Mouse (Mus musculus) testis, adult 2 months (tissue): ENCODE results near the gene 4930568D16Rik. TPM values are rescaled to one million over a fixed set of nuclear protein-coding genes. Genes with fewer than 3 reads are reported as not detected.

Experiments used
- H3K27ac ChIP-seq: fragments of 200-500 bp; 2 replicates; pipeline ENCODE4 v1.5.1; 2012; ENCODE audit warnings: low read depth, low read length; ENCODE audit not compliant: control insufficient read depth, insufficient read depth
- H3K27me3 ChIP-seq: fragments of 200-500 bp; 2 replicates; pipeline ENCODE4 v1.6.1; 2012; ENCODE audit warnings: mild to moderate bottlenecking, low read length, moderate library complexity; ENCODE audit not compliant: control insufficient read depth, insufficient read depth
- H3K36me3 ChIP-seq: fragments of 200-500 bp; 2 replicates; pipeline ENCODE4 v1.6.1; 2012; ENCODE audit warnings: mild to moderate bottlenecking, low read length; ENCODE audit not compliant: control insufficient read depth, insufficient read depth
- H3K4me1 ChIP-seq: fragments of 200-500 bp; 2 replicates; pipeline ENCODE4 v1.6.1; 2012; ENCODE audit warnings: low read length; ENCODE audit not compliant: control insufficient read depth, insufficient read depth
- H3K4me3 ChIP-seq: fragments of 200-500 bp; 2 replicates; pipeline ENCODE4 v1.5.1; 2012; ENCODE audit warnings: low read depth, mild to moderate bottlenecking, low read length, moderate library complexity, mixed read lengths; ENCODE audit not compliant: control insufficient read depth
- CTCF ChIP-seq: fragments of 200-500 bp; IDR thresholded peaks from 2 replicates; pipeline ENCODE4 v1.5.1; 2012; ENCODE audit warnings: low read depth, mild to moderate bottlenecking, inconsistent platforms, low read length, moderate library complexity; ENCODE audit not compliant: control insufficient read depth, insufficient read depth, insufficient replicate concordance
- POLR2A ChIP-seq: fragments of 200-500 bp; IDR thresholded peaks from 2 replicates; pipeline ENCODE4 v1.6.1; 2012; ENCODE audit warnings: low read depth, mild to moderate bottlenecking, inconsistent platforms, low read length, moderate library complexity; ENCODE audit not compliant: control insufficient read depth
- polyA plus RNA-seq: library from polyadenylated mRNA; depleted of rRNA; stranded (reverse); fragments of >200 nt; gene quantifications from 2 replicates; pipeline ENCODE4 v1.2.3, GENCODE M21; 2012

Gene 4930568D16Rik
- polyA plus RNA-seq, 1 experiment, result 7.1 TPM

DNA sequence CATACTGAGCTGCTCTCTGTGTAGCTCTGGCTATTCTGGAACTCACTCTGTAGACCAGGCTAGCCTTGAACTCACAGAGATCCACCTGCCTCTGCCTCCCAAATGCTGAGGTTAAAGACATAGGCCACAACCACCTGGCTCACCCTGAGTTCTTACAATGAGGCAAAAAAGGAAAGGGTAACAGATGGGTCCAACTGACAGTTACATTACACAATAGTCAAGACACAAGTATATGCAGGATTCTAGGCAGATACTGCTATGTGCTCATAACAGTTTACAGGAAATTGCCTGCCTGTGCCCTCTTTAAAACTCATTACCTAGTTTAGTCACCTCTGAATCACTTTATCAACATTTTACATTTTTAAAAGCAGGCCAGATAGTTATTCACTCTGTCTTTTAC lies 33.9 kb downstream of the 4930568D16Rik start:
- no peak overlapping the region for H3K27ac ChIP-seq
- H3K27me3 ChIP-seq, result no peaks in the 10 kb centered on the region
- H3K4me1 ChIP-seq, result peaks cover 10% of the 10 kb centered on the region
- H3K4me3 ChIP-seq, result no peak overlapping the region
- H3K36me3 ChIP-seq, result no peaks in the 10 kb centered on the region
- TF ChIP-seq POLR2A (no peak), CTCF (no peak)

DNA sequence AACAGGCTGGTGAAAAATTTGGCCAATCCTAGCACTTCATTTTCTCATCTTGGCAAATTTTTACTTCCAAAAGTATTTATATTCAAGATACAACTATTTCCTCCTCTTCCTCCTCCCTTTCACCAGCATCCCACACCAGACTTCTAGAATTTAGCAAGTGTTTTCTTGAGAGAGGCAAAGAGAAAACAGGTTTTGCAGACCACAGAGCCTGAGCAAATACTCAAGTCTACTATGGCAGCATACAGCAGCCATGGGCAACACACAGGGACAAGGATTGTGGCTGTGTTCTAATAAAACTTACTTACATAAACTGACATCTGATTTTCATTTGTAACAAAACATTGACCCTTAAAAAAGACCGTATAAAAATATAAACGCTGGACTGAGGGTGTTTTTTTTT lies 36.3 kb downstream of the 4930568D16Rik start:
- no peak overlapping the region for H3K27ac ChIP-seq
- H3K4me3 ChIP-seq, result no peak overlapping the region
- peaks cover 1% of the 10 kb centered on the region for H3K4me1 ChIP-seq
- no peaks in the 10 kb centered on the region for H3K27me3 ChIP-seq
- H3K36me3 ChIP-seq, result no peaks in the 10 kb centered on the region
- TF ChIP-seq POLR2A (no peak), CTCF (no peak)

DNA sequence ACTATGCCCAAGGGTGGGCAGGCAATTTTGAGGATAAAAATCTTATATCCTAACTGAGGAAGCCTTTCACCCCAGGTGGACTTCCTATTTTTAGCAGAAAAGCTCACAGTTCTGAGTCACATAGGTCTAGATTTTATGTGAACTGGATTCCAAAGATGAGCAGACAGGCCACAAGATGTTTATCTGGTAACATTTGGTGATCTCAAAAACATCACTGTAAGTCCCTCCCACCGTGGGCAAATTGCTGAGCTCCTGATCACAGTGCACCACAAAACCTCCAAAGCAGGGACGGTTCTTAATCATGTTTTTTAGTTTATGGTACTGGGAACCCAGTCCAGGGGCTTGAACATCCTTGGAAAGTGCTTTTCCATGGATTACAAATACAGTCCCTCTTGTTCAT lies 38.5 kb downstream of the 4930568D16Rik start:
- peaks cover 3% of the 10 kb centered on the region; the same call in 1 of the 2 replicates for H3K36me3 ChIP-seq
- H3K4me3 ChIP-seq, result no peak overlapping the region
- no peaks in the 10 kb centered on the region for H3K27me3 ChIP-seq
- TF ChIP-seq CTCF (no peak), POLR2A (no peak)
- no peaks in the 10 kb centered on the region for H3K4me1 ChIP-seq
- H3K27ac ChIP-seq, result no peak overlapping the region

DNA sequence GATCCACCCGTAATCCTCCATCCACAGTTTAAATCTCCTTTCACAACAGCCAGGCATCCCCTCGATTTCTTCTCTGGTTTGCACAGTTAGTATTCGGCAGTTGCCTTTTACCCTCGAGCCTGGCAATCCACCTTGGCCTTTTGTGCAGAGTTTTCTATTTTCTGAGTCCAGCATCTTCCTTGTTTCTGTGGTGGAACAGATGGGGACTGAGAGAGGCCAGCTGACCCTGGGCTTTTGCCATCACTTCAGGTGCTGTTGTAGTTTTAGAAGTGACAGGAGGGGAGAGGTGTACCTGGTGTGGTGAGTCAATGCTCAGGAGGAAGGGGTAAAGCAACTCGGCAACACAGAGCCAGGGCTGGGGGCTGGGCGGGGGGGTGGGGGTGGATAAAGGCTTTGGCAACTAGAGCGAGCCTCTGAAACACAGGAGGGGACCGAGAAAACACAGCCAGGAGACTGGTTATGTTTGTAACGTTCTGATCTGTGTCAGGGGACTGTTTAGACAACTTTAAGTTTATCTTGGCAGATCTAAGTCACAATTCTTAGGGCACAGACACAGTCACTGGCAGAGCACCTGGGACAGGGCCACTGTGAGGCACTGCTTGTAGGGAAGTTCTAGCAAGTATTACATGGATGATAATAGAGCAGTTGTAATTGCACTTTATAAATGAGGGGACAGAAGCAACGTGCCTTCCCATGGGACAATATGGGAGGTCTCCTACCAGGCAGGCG lies 39.3 kb downstream of the 4930568D16Rik start:
- H3K4me1 ChIP-seq, result no peaks in the 10 kb centered on the region
- H3K27ac ChIP-seq, result no peak overlapping the region
- peaks cover 5% of the 10 kb centered on the region; the same call in 1 of the 2 replicates for H3K36me3 ChIP-seq
- no peak overlapping the region for H3K4me3 ChIP-seq
- TF ChIP-seq CTCF, result no peak
- TF ChIP-seq POLR2A, result no peak
- no peaks in the 10 kb centered on the region for H3K27me3 ChIP-seq

DNA sequence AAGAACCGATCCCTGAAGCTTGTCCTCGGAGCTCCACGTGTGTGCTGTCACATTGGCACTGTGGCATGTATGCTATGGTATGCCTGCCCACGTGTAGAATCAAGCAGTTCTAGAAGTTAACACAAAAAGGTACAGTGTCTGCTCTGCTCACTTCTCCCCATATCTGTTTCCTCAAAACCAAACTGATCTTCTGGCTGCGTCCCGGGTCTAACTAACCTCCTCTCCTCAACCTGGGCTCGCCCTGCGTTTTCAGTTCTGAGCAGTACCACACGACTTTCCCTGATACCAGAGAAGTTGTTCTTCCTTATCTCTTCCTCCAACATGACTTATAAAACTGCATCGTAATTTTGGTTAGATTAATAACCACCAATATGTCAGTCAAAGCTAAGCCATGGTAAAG lies 39.9 kb downstream of the 4930568D16Rik start:
- Histone ChIP-seq H3K36me3 (peaks cover 5% of the 10 kb centered on the region; the same call in 1 of the 2 replicates), H3K27me3 (no peaks in the 10 kb centered on the region), H3K4me1 (no peaks in the 10 kb centered on the region), H3K27ac (no peak overlapping the region), H3K4me3 (no peak overlapping the region)
- TF ChIP-seq CTCF (no peak), POLR2A (no peak)

DNA sequence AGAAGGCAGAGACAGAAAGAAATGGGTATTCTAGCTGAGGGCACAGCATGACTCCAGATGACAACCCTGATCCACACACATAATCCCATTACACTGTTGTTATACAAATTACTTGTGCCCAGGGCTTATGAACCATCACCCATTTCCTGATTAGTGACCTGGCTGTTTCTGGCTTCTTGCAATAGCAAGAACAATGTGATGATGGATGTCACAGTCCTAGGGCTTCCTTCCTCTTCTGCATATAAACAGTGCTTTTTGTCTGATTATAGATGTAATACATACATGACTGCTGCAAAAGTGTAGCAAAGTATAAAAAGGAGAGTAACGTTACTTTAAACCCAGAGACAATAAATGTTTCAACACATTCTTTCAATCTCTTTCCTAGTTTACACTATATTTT lies 40.6 kb downstream of the 4930568D16Rik start:
- Histone ChIP-seq H3K4me1 (no peaks in the 10 kb centered on the region), H3K27ac (no peak overlapping the region), H3K27me3 (no peaks in the 10 kb centered on the region), H3K4me3 (no peak overlapping the region), H3K36me3 (peaks cover 5% of the 10 kb centered on the region; the same call in 1 of the 2 replicates)
- no peak for TF ChIP-seq CTCF
- no peak for TF ChIP-seq POLR2A

DNA sequence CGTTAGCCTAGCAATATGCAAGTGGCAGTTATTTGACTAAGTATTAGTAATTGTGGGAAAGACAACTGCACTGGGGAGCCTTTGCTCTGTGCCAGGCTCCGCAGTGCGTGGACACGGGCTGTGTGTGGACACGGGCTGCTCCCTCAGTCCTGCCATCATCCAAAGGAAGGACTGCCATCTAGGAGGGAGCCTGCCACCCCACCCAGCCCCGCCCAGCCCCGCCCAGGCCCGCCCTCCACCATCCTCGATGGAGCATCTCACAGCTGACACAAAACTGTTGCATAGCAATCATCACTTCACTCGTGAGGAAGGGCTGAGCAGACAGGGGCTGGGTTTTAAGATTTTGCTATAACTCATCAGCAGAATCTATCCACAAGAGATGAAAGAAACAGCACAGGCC lies 41.6 kb downstream of the 4930568D16Rik start:
- Histone ChIP-seq H3K4me3 (no peak overlapping the region), H3K4me1 (no peaks in the 10 kb centered on the region), H3K27me3 (no peaks in the 10 kb centered on the region), H3K27ac (no peak overlapping the region), H3K36me3 (peaks cover 5% of the 10 kb centered on the region; the same call in 1 of the 2 replicates)
- TF ChIP-seq POLR2A (no peak), CTCF (no peak)
